Mouse (Mus musculus): ENCODE results near the gene Olfr631. TPM values are rescaled to one million over a fixed set of nuclear protein-coding genes. Genes with fewer than 3 reads are reported as not detected.
"Not testable (repeated sequence)": the region's sequence is repeated elsewhere in the genome, so short reads cannot be mapped to it uniquely, and the experiment has no call there.

Gene Olfr631
- polyA plus RNA-seq, 1 experiment from 2014 or later: not detected

DNA sequence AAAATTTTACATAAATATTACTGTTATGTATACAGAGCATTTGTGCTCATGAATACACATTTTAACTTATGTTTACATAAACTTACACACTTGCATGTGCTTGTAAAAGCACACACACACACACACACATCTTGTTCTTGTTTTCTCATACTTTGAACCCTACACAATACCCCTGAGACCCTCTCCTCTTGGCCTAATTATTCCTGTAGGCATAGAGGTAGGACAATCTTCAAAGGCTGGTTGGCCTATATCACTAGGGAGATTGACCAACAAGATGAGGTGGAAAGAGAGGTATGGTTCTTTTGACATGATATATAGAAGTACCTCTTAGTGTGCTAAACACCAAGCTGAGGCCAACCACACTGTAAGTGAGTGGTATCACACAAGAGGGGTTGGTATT lies 15.5 kb downstream of the Olfr631 start, which contains the start of gene Olfr633:
Gene Olfr633, plus strand, starts transcription at position 301 of the 400 bp plus-strand sequence.
- H3K36me3 ChIP-seq (ENCODE audit: control insufficient read depth, insufficient read depth, low read length): no peaks in the 10 kb centered on the region
- no peak within 1 kb of the TSS for H3K4me3 ChIP-seq (ENCODE audit: low read length)
- ATAC-seq (ENCODE audit: low FRiP score, low TSS enrichment): no peak
- no peaks in the 10 kb centered on the region for H3K27me3 ChIP-seq (ENCODE audit: control insufficient read depth, insufficient read depth, low read length)
- H3K9me3 ChIP-seq (ENCODE audit: control insufficient read depth, low read length): no peaks in the 10 kb centered on the region
- H3K9ac ChIP-seq (ENCODE audit: low read depth, low read length): no peak within 1 kb of the TSS
- H3K27ac ChIP-seq (ENCODE audit: low read depth, low read length): no peak within 1 kb of the TSS
- no peaks in the 10 kb centered on the region for H3K4me1 ChIP-seq (ENCODE audit: control insufficient read depth, insufficient read depth, low read length)
- H3K4me2 ChIP-seq (replicated peaks; ENCODE audit: low read depth, low read length): no peak within 1 kb of the TSS

DNA sequence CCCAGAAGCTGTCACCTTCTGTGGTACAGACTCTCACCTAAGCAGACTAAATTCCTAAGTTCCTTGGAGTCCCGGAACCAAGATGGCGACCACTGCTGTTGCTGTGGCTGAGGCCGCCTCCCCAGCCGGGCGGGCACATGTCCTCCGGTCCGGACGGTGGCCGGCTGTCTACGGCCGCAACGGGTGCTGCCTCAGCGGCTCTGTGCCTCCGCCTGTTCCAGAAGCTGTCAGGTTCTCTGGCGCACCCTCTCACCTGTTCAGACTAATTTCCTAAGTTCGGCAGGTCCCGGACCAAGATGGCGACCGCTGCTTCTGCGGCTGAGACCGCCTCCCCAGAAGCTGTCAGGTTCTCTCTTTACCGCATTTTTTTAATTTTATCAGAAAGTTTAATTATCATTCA lies 38.2 kb downstream of the Olfr631 start:
- 94% methylated on average over 22 of the region's 22 CpGs for WGBS
- H3K9me3 ChIP-seq (ENCODE audit: control insufficient read depth, low read length); H3K4me1 ChIP-seq (ENCODE audit: control insufficient read depth, insufficient read depth, low read length); ATAC-seq (ENCODE audit: low FRiP score, low TSS enrichment); H3K9ac ChIP-seq (ENCODE audit: low read depth, low read length); H3K4me2 ChIP-seq (replicated peaks; ENCODE audit: low read depth, low read length); H3K27ac ChIP-seq (ENCODE audit: low read depth, low read length); H3K36me3 ChIP-seq (ENCODE audit: control insufficient read depth, insufficient read depth, low read length); H3K4me3 ChIP-seq (ENCODE audit: low read length); H3K27me3 ChIP-seq (ENCODE audit: control insufficient read depth, insufficient read depth, low read length): not testable (repeated sequence)

DNA sequence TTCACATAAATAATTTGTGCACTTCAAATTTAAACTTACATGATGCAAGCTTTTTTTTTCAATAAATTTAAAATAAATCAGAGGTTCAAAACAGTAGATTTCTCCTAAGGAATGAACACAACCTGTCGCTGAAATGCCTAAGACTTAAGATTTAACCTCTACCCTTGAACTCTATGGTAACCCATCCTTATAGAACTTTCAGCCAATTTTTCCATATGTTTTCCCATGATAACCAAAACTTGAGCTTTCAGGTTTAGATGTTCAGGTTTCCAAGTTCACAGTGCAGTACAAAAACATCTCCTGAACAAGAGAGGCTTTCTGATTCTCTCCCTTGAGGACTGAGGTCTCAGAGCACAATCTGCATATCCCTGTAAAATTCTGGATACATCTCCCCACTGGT lies 42.2 kb downstream of the Olfr631 start, which contains the start of gene Olfr635:
Gene Olfr635, plus strand, starts transcription at position 301 of the 400 bp plus-strand sequence.
- no peaks in the 10 kb centered on the region for H3K9me3 ChIP-seq (ENCODE audit: control insufficient read depth, low read length)
- no peaks in the 10 kb centered on the region for H3K4me1 ChIP-seq (ENCODE audit: control insufficient read depth, insufficient read depth, low read length)
- H3K27me3 ChIP-seq (ENCODE audit: control insufficient read depth, insufficient read depth, low read length): no peaks in the 10 kb centered on the region
- no peak within 1 kb of the TSS for H3K9ac ChIP-seq (ENCODE audit: low read depth, low read length)
- H3K4me2 ChIP-seq (replicated peaks; ENCODE audit: low read depth, low read length): no peak within 1 kb of the TSS
- WGBS: 73% methylated on average over 1 of the region's 1 CpGs
- no peak within 1 kb of the TSS for H3K4me3 ChIP-seq (ENCODE audit: low read length)
- no peak within 1 kb of the TSS for H3K27ac ChIP-seq (ENCODE audit: low read depth, low read length)
- ATAC-seq (ENCODE audit: low FRiP score, low TSS enrichment): no peak
- H3K36me3 ChIP-seq (ENCODE audit: control insufficient read depth, insufficient read depth, low read length): no peaks in the 10 kb centered on the region

DNA sequence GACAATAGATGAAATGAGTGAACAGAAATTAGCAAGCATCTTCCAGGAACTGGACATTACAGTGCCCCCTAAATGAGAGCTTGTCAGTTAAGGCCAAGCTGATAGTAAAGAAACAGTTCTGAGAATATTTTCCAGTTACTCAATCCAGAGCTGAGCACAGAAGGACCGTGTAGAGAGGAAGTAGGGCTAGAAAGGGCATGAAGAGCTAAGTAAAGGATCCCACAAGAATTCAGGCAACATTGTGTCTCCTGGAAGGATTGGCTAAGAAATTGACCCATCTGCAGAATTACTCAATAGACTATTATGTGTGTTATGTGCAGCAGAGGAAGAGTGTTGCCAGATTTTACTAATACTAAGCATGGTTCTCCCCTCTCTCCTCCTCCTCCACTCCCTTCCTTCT lies 43.2 kb downstream of the Olfr631 start:
- Histone ChIP-seq H3K9ac (ENCODE audit: low read depth, low read length) (no peak overlapping the region), H3K4me2 (replicated peaks; ENCODE audit: low read depth, low read length) (no peak overlapping the region), H3K4me1 (ENCODE audit: control insufficient read depth, insufficient read depth, low read length) (no peaks in the 10 kb centered on the region), H3K27ac (ENCODE audit: low read depth, low read length) (no peak overlapping the region), H3K36me3 (ENCODE audit: control insufficient read depth, insufficient read depth, low read length) (no peaks in the 10 kb centered on the region), H3K9me3 (ENCODE audit: control insufficient read depth, low read length) (no peaks in the 10 kb centered on the region), H3K27me3 (ENCODE audit: control insufficient read depth, insufficient read depth, low read length) (no peaks in the 10 kb centered on the region), H3K4me3 (ENCODE audit: low read length) (no peak overlapping the region)
- WGBS: 65% methylated on average over 1 of the region's 1 CpGs
- no peak for ATAC-seq (ENCODE audit: low FRiP score, low TSS enrichment)

Other genes starting within 250 kb of the Olfr631 start
- not detected in 2 replicates for gene Olfr625-ps1, start 246.1 kb upstream of the Olfr631 start, polyA plus RNA-seq (2014; fragmentation: Nextera tagmentation; extraction: Ambion mirVana)
- not detected in 2 replicates for gene Olfr243, start 214.2 kb upstream of the Olfr631 start, polyA plus RNA-seq (2014; fragmentation: Nextera tagmentation; extraction: Ambion mirVana)
- not detected in 2 replicates for gene Olfr628, start 198.5 kb upstream of the Olfr631 start, polyA plus RNA-seq (2014; fragmentation: Nextera tagmentation; extraction: Ambion mirVana)
- not detected in 2 replicates for gene Olfr629, start 183.9 kb upstream of the Olfr631 start, polyA plus RNA-seq (2014; fragmentation: Nextera tagmentation; extraction: Ambion mirVana)
- not detected in 2 replicates for gene Olfr630, start 171.5 kb upstream of the Olfr631 start, polyA plus RNA-seq (2014; fragmentation: Nextera tagmentation; extraction: Ambion mirVana)
- gene Olfr69, start 157.2 kb upstream of the Olfr631 start, polyA plus RNA-seq (2014; fragmentation: Nextera tagmentation; extraction: Ambion mirVana): not detected in 2 replicates
- gene Olfr68, start 149.1 kb upstream of the Olfr631 start, polyA plus RNA-seq (2014; fragmentation: Nextera tagmentation; extraction: Ambion mirVana): not detected in 2 replicates
- not detected in 2 replicates for gene Olfr67, start 137.0 kb upstream of the Olfr631 start, polyA plus RNA-seq (2014; fragmentation: Nextera tagmentation; extraction: Ambion mirVana)
- gene Hbb-bt, start 114.8 kb upstream of the Olfr631 start, polyA plus RNA-seq (2014; fragmentation: Nextera tagmentation; extraction: Ambion mirVana): 1,529 and 1,788 TPM in 2 replicates
- 3,842 and 4,307 TPM in 2 replicates for gene Hbb-bs, start 100.7 kb upstream of the Olfr631 start, polyA plus RNA-seq (2014; fragmentation: Nextera tagmentation; extraction: Ambion mirVana)
- not detected in 2 replicates for gene Hbb-bh2, start 88.3 kb upstream of the Olfr631 start, polyA plus RNA-seq (2014; fragmentation: Nextera tagmentation; extraction: Ambion mirVana)
- 2.8 and 6.5 TPM in 2 replicates for gene Hbb-bh1, start 85.7 kb upstream of the Olfr631 start, polyA plus RNA-seq (2014; fragmentation: Nextera tagmentation; extraction: Ambion mirVana)
- gene Hbb-y, start 75.6 kb upstream of the Olfr631 start, polyA plus RNA-seq (2014; fragmentation: Nextera tagmentation; extraction: Ambion mirVana): 578 and 855 TPM in 2 replicates
- not detected in 2 replicates for gene Olfr66, start 42.6 kb upstream of the Olfr631 start, polyA plus RNA-seq (2014; fragmentation: Nextera tagmentation; extraction: Ambion mirVana)
- gene Olfr64, start 34.3 kb upstream of the Olfr631 start, polyA plus RNA-seq (2014; fragmentation: Nextera tagmentation; extraction: Ambion mirVana): not detected in 2 replicates
- not detected in 2 replicates for gene Olfr65, start 25.3 kb upstream of the Olfr631 start, polyA plus RNA-seq (2014; fragmentation: Nextera tagmentation; extraction: Ambion mirVana)
- gene Olfr632, start 5.5 kb downstream of the Olfr631 start, polyA plus RNA-seq (2014; fragmentation: Nextera tagmentation; extraction: Ambion mirVana): not detected in 2 replicates
- gene Olfr633, start 15.6 kb downstream of the Olfr631 start, polyA plus RNA-seq (2014; fragmentation: Nextera tagmentation; extraction: Ambion mirVana): not detected in 2 replicates
- gene Olfr635, start 42.3 kb downstream of the Olfr631 start, polyA plus RNA-seq (2014; fragmentation: Nextera tagmentation; extraction: Ambion mirVana): 0.03 TPM in 1 of 2 replicates, not detected in the other
- not detected in 2 replicates for gene Olfr638, start 69.9 kb downstream of the Olfr631 start, polyA plus RNA-seq (2014; fragmentation: Nextera tagmentation; extraction: Ambion mirVana)
- 0.03 TPM in 1 of 2 replicates, not detected in the other for gene Olfr639, start 88.5 kb downstream of the Olfr631 start, polyA plus RNA-seq (2014; fragmentation: Nextera tagmentation; extraction: Ambion mirVana)
- gene Olfr640, start 96.7 kb downstream of the Olfr631 start, polyA plus RNA-seq (2014; fragmentation: Nextera tagmentation; extraction: Ambion mirVana): not detected in 2 replicates
- not detected in 2 replicates for gene Olfr641, start 106.6 kb downstream of the Olfr631 start, polyA plus RNA-seq (2014; fragmentation: Nextera tagmentation; extraction: Ambion mirVana)
- not detected in 2 replicates for gene Olfr642, start 123.8 kb downstream of the Olfr631 start, polyA plus RNA-seq (2014; fragmentation: Nextera tagmentation; extraction: Ambion mirVana)
- gene 4930516K23Rik, start 132.6 kb downstream of the Olfr631 start, polyA plus RNA-seq (2014; fragmentation: Nextera tagmentation; extraction: Ambion mirVana): not detected in 2 replicates
- gene Olfr644, start 143.0 kb downstream of the Olfr631 start, polyA plus RNA-seq (2014; fragmentation: Nextera tagmentation; extraction: Ambion mirVana): not detected in 2 replicates
- gene Olfr645, start 156.6 kb downstream of the Olfr631 start, polyA plus RNA-seq (2014; fragmentation: Nextera tagmentation; extraction: Ambion mirVana): not detected in 2 replicates
- not detected in 2 replicates for gene Olfr646, start 176.0 kb downstream of the Olfr631 start, polyA plus RNA-seq (2014; fragmentation: Nextera tagmentation; extraction: Ambion mirVana)
- not detected in 2 replicates for gene Ubqln5, start 201.0 kb downstream of the Olfr631 start, polyA plus RNA-seq (2014; fragmentation: Nextera tagmentation; extraction: Ambion mirVana)
- not detected in 2 replicates for gene Olfr643, start 208.6 kb downstream of the Olfr631 start, polyA plus RNA-seq (2014; fragmentation: Nextera tagmentation; extraction: Ambion mirVana)
- not detected in 2 replicates for gene Ubqln3, start 214.5 kb downstream of the Olfr631 start, polyA plus RNA-seq (2014; fragmentation: Nextera tagmentation; extraction: Ambion mirVana)
- not detected in 2 replicates for gene Ubqlnl, start 221.7 kb downstream of the Olfr631 start, polyA plus RNA-seq (2014; fragmentation: Nextera tagmentation; extraction: Ambion mirVana)
- gene Olfm5, start 236.0 kb downstream of the Olfr631 start, polyA plus RNA-seq (2014; fragmentation: Nextera tagmentation; extraction: Ambion mirVana): not detected in 2 replicates

Measured in kidney, embryonic 14.5 days (tissue).